Mouse (Mus musculus): ENCODE results near the gene Ttc8. TPM values are rescaled to one million over a fixed set of nuclear protein-coding genes. Genes with fewer than 3 reads are reported as not detected.

Ttc8 gene
- 6.2 TPM for polyA plus RNA-seq (2012; fragmentation: generic; extraction: Trizol)

DNA sequence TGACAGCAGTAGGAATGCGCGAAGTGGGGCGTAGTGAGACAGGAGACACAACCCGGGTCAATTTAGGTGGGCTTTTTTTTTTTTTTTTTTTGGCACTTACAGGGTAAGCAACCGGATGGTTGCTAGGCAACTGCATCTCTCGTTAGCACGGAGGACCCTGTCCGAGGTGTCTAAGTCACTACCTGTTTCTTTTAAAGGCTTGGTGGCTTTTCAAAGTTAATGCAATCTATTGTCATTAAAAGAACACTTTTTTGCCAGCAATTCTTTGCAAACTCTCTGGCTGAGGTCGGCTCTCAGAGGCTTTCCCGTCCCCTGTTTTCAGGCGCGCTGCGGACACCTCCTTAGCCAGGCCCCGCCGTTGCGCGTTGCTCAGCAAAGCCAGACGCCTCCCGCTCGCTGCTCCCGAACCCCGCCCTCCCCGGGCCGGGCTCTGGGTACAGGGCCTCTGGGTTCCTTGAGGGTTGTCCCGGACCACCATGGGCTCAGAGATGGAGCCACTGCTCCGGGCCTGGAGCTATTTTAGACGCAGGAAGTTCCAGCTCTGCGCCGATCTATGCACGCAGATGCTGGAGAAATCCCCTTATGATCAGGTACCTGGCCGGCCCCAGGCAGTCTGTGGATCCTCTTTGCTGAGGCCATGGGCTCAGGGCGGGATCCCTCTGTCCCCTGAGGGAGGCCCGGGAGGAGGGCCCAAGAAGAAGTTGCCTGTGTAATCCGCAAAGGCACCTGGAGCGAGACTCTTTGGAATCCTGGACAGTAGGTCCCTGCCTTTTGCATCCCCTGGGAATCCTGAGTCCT lies at the start of gene Ttc8:
Gene Ttc8, plus strand, starts transcription at position 381 of the 798 bp plus-strand sequence.
- H3K4me3 ChIP-seq = peak within 1 kb of the TSS; percentile 59
- no peaks in the 10 kb centered on the region for H3K79me2 ChIP-seq (ENCODE audit: control insufficient read depth, insufficient read depth)
- H3K27me3 ChIP-seq (ENCODE audit: control insufficient read depth, insufficient read depth, insufficient read length) = no peaks in the 10 kb centered on the region
- no peak within 1 kb of the TSS for H3ac ChIP-seq (ENCODE audit: control insufficient read depth, insufficient read length)
- TF ChIP-seq TCF12 (IDR thresholded peaks at IDR 0.05; ENCODE audit: insufficient read depth, poor library complexity, severe bottlenecking) (no peak), MAX (IDR thresholded peaks at IDR 0.05; ENCODE audit: low read depth) (peak; percentile 98), POLR2AphosphoS2 (IDR thresholded peaks at IDR 0.05; ENCODE audit: insufficient read length, low read depth) (no peak), SRF (IDR thresholded peaks at IDR 0.05; ENCODE audit: control insufficient read depth, insufficient read length, low read depth) (no peak), MYOD1 (IDR thresholded peaks at IDR 0.05; ENCODE audit: control insufficient read depth in 1 of 3, insufficient read length in 2 of 3, low read depth in 2 of 3) (no peak), E2F4 (IDR thresholded peaks at IDR 0.05; ENCODE audit: insufficient read depth) (no peak), USF1 (IDR thresholded peaks at IDR 0.05; ENCODE audit: low read depth) (no peak), MYOG (IDR thresholded peaks at IDR 0.05; ENCODE audit: control insufficient read depth in 1 of 3, insufficient read depth in 1 of 3, insufficient read length in 2 of 3, low read depth in 2 of 3) (no peak), POLR2A (IDR thresholded peaks at IDR 0.05; ENCODE audit: insufficient read length, low read depth) (peak; percentile 24), TCF3 (IDR thresholded peaks at IDR 0.05; ENCODE audit: insufficient read length, low read depth) (no peak)
- H3K4me2 ChIP-seq (ENCODE audit: low read depth) = peak within 1 kb of the TSS; percentile 79
- no peaks in the 10 kb centered on the region for H3K36me3 ChIP-seq (ENCODE audit: control insufficient read depth, insufficient read depth)

GRCm38 (mm10) chr12:98872836-98873235 lies 47.5 kb upstream of the Ttc8 start:
- H3K79me2 ChIP-seq (ENCODE audit: control insufficient read depth, insufficient read depth) = no peaks in the 10 kb centered on the region
- H3K4me2 ChIP-seq (ENCODE audit: low read depth) = no peak overlapping the region
- no peaks in the 10 kb centered on the region for H3K36me3 ChIP-seq (ENCODE audit: control insufficient read depth, insufficient read depth)
- H3ac ChIP-seq (ENCODE audit: control insufficient read depth, insufficient read length) = no peak overlapping the region
- H3K4me3 ChIP-seq = no peak overlapping the region
- H3K27me3 ChIP-seq (ENCODE audit: control insufficient read depth, insufficient read depth, insufficient read length) = no peaks in the 10 kb centered on the region
- no peak for TF ChIP-seq REST (IDR thresholded peaks at IDR 0.05; ENCODE audit: insufficient read depth, insufficient read length)

- H3K79me2 ChIP-seq (ENCODE audit: control insufficient read depth, insufficient read depth) = no peaks in the 10 kb centered on the region
- no peak overlapping the region for H3K4me2 ChIP-seq (ENCODE audit: low read depth)
- no peak for TF ChIP-seq TCF12 (IDR thresholded peaks at IDR 0.05; ENCODE audit: insufficient read depth, poor library complexity, severe bottlenecking)
Observed at GRCm38 (mm10) chr12:98875216-98875615, 45.2 kb upstream of the Ttc8 start.

DNA sequence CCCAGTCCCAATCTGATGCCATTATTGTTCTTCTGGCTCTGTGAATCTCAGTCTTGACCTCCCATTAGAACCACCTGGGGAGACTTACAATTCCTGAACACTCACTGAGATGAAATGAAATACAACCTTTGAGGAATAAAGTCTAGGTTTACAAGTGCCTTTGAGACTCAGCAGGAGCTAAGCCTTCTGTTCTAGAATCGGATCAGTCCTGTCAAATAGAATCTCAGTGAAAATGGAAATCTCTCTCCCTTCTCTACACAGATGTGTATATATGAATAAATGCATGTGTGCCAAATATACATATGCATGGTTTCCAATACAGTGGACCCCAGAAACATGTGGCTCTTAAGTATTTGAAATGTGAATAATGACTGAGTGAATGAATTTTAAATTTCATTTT lies 41.7 kb upstream of the Ttc8 start:
- Histone ChIP-seq H3K4me3 (no peak overlapping the region), H3K27me3 (ENCODE audit: control insufficient read depth, insufficient read depth, insufficient read length) (no peaks in the 10 kb centered on the region), H3K79me2 (ENCODE audit: control insufficient read depth, insufficient read depth) (no peaks in the 10 kb centered on the region), H3ac (ENCODE audit: control insufficient read depth, insufficient read length) (no peak overlapping the region), H3K36me3 (ENCODE audit: control insufficient read depth, insufficient read depth) (no peaks in the 10 kb centered on the region), H3K4me2 (ENCODE audit: low read depth) (no peak overlapping the region)
- TF ChIP-seq CEBPB (IDR thresholded peaks at IDR 0.05; ENCODE audit: insufficient read depth, poor library complexity, severe bottlenecking) = no peak
- no peak for TF ChIP-seq TCF3 (IDR thresholded peaks at IDR 0.05; ENCODE audit: insufficient read length, low read depth)
- TF ChIP-seq MYOD1 (IDR thresholded peaks at IDR 0.05; ENCODE audit: control insufficient read depth in 1 of 3, insufficient read length in 2 of 3, low read depth in 2 of 3) = no peak
- no peak for TF ChIP-seq USF1 (IDR thresholded peaks at IDR 0.05; ENCODE audit: low read depth)
- no peak for TF ChIP-seq TCF12 (IDR thresholded peaks at IDR 0.05; ENCODE audit: insufficient read depth, poor library complexity, severe bottlenecking)
- TF ChIP-seq REST (IDR thresholded peaks at IDR 0.05; ENCODE audit: insufficient read depth, insufficient read length) = no peak
- TF ChIP-seq SRF (IDR thresholded peaks at IDR 0.05; ENCODE audit: control insufficient read depth, insufficient read length, low read depth) = no peak
- no peak for TF ChIP-seq POLR2A (IDR thresholded peaks at IDR 0.05; ENCODE audit: insufficient read length, low read depth)
- TF ChIP-seq E2F4 (IDR thresholded peaks at IDR 0.05; ENCODE audit: insufficient read depth) = no peak

More at GRCm38 (mm10) chr12:98875216-98875615, 45.2 kb upstream of the Ttc8 start:
- Histone ChIP-seq H3K36me3 (ENCODE audit: control insufficient read depth, insufficient read depth) (no peaks in the 10 kb centered on the region), H3ac (ENCODE audit: control insufficient read depth, insufficient read length) (no peak overlapping the region), H3K4me3 (no peak overlapping the region), H3K27me3 (ENCODE audit: control insufficient read depth, insufficient read depth, insufficient read length) (no peaks in the 10 kb centered on the region)

- Histone ChIP-seq H3K4me3 (no peak overlapping the region), H3K27me3 (ENCODE audit: control insufficient read depth, insufficient read depth, insufficient read length) (no peaks in the 10 kb centered on the region), H3K79me2 (ENCODE audit: control insufficient read depth, insufficient read depth) (no peaks in the 10 kb centered on the region), H3K36me3 (ENCODE audit: control insufficient read depth, insufficient read depth) (no peaks in the 10 kb centered on the region), H3K4me2 (ENCODE audit: low read depth) (no peak overlapping the region), H3ac (ENCODE audit: control insufficient read depth, insufficient read length) (no peak overlapping the region)
- TF ChIP-seq POLR2A (IDR thresholded peaks at IDR 0.05; ENCODE audit: insufficient read length, low read depth) = no peak
- no peak for TF ChIP-seq TCF12 (IDR thresholded peaks at IDR 0.05; ENCODE audit: insufficient read depth, poor library complexity, severe bottlenecking)
- no peak for TF ChIP-seq MYOG (IDR thresholded peaks at IDR 0.05; ENCODE audit: control insufficient read depth in 1 of 3, insufficient read depth in 1 of 3, insufficient read length in 2 of 3, low read depth in 2 of 3)
- no peak for TF ChIP-seq USF1 (IDR thresholded peaks at IDR 0.05; ENCODE audit: low read depth)
- TF ChIP-seq REST (IDR thresholded peaks at IDR 0.05; ENCODE audit: insufficient read depth, insufficient read length) = no peak
- TF ChIP-seq MAX (IDR thresholded peaks at IDR 0.05; ENCODE audit: low read depth) = no peak
Observed at GRCm38 (mm10) chr12:98881796-98882195, 38.6 kb upstream of the Ttc8 start.

Measured in myocyte (in vitro differentiated cells).